Mouse (Mus musculus): ENCODE measurements around the gene Agap1.

Agap1 gene

GRCm38 (mm10) chr1:89781861-89782260 is 327.3 kb downstream of the Agap1 start:
- peak; percentile 39 for DNase-seq

DNA sequence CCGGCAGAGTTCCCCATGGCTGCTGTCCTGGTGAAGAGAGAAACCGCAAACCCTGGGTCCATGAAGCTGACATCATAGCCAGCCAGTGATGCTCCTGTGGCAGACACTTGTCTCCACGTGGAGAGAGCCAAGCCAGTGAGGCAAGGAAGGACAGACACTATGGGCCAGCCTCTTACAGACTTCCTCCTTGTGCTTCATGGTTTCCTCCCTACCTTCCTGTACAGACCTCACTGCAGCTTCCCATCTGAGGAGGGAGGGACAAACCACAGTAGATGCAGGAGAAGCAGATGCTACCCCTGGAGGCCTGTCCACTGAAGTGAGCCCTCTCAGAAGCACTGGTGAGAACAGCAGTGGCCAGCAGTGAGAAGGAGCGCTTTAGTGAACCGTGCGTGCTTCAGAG is 332.2 kb downstream of the Agap1 start:
- DNase-seq: no peak

- DNase-seq: no peak
Observed at GRCm38 (mm10) chr1:89798724-89799123, 344.1 kb downstream of the Agap1 start.

GRCm38 (mm10) chr1:89801506-89801905 is 346.9 kb downstream of the Agap1 start:
- DNase-seq: no peak

- no peak for DNase-seq
Observed at GRCm38 (mm10) chr1:89804981-89805380, 350.4 kb downstream of the Agap1 start.

GRCm38 (mm10) chr1:89812816-89813215 is 358.2 kb downstream of the Agap1 start:
- DNase-seq: no peak

GRCm38 (mm10) chr1:89816487-89817206 is 362.0 kb downstream of the Agap1 start:
- peak; percentile 39 for DNase-seq

- no peak for DNase-seq
Observed at GRCm38 (mm10) chr1:89821822-89822221, 367.2 kb downstream of the Agap1 start.

- DNase-seq: peak; percentile 78
Observed at GRCm38 (mm10) chr1:89822431-89822830, 367.8 kb downstream of the Agap1 start.

GRCm38 (mm10) chr1:89823036-89823435 is 368.4 kb downstream of the Agap1 start:
- DNase-seq: peak; percentile 17

- peak; percentile 17 for DNase-seq
Observed at GRCm38 (mm10) chr1:89827051-89827450, 372.4 kb downstream of the Agap1 start.

GRCm38 (mm10) chr1:89831095-89831494 is 376.5 kb downstream of the Agap1 start:
- no peak for DNase-seq

DNA sequence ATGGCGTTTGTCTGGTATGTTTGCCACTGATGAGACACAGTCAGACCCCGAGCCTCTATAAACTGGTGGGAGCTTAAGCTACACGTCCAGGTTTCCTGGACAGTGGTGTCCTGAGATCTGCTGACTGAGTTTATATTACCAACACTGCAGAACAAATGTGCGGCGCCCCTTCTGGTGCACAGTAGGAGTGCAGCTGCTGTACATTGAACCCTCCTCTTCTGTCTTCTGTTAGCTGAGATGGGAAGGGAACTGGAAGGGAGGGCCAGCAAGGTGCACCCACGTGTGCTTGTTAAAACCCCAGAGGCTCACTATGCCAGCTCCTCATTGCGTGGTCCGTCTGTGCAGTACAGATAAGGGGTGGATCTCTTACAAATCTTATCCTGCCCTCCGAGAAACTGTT is 389.5 kb downstream of the Agap1 start:
- DNase-seq: no peak

- DNase-seq: no peak
Observed at GRCm38 (mm10) chr1:89845487-89845886, 390.9 kb downstream of the Agap1 start.

DNA sequence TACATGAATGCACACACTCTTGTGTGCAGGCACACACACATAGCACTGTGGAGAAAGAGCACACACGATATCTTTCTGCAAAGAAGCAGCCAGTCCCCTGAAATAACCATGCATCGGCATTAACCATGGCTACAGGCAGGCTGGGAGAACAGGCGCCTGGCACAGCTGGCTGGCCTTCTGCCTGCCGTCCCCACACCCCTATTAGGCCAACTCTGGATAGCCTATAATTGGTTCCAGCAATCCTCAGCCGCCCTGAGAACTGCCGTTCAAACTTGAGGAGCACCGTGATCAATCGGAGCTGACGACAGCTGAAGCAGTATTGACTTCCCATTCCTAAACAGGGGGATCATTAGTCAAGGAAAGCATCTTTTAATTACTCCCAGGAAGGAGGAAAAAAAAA is 391.5 kb downstream of the Agap1 start:
- DNase-seq: no peak

GRCm38 (mm10) chr1:89848356-89849039 is 393.9 kb downstream of the Agap1 start:
- no peak for DNase-seq

GRCm38 (mm10) chr1:89849151-89849860 is 394.7 kb downstream of the Agap1 start:
- no peak for DNase-seq

DNA sequence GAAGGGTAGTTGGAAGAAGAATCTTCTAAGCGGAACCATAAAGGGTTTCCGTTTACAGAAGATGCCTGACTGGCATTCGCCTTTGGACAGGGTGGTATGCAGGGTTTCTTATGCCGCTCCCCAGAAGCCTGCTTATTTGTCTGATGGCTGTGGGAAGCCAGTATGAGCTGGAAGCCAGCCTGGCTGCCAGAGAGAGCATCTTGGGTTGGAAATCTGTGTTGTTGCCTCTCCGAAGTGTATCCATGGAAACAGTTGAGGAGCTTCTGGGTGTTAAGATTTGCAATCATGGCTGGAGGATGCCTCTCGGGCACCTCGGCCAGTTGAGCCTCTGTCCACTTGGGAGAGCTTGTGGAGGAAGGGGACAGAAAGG is 395.2 kb downstream of the Agap1 start:
- no peak for DNase-seq

- DNase-seq: peak; percentile 40
Observed at GRCm38 (mm10) chr1:89850681-89851414, 396.2 kb downstream of the Agap1 start.

DNA sequence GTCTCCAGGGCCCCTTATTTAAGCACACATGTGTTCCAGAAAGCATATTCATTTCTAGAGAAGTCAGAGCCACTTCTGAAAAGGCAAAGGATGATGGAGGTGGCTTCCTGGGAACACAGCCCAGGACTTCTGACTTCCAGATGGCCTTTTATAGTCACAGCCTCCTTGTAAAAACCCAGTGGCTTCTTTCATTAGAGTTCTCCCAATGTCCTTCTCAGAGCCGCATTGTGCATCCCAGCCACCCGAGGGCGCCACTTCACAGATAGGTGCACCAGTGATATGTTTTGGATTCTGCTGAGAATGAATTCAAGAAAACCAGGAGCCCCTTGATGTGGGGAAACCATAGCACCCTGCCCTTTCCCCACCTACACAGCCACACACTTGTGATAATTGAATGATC is 404.6 kb downstream of the Agap1 start:
- DNase-seq: peak; percentile 45

GRCm38 (mm10) chr1:89860017-89860730 is 405.6 kb downstream of the Agap1 start:
- peak; percentile 18 for DNase-seq

DNA sequence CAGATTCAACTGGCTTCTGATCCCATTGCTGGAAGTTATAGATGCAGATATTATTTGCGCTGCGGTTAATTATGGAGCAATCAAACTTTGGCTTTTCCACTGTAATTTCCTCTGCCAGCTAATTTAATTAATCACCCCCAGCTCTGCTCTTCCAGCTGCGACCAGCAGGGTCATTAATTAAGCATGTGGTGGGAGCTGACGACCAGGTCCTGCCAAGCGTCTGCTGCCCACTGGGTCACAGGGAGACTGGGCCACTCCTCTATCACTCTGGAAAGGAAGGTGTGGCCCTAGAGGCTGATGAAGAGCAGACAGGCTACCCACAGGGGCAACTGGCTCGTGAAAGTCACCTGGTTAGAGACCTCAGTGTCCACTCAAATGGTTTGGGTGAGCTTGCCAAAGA is 411.2 kb downstream of the Agap1 start:
- DNase-seq: no peak

DNA sequence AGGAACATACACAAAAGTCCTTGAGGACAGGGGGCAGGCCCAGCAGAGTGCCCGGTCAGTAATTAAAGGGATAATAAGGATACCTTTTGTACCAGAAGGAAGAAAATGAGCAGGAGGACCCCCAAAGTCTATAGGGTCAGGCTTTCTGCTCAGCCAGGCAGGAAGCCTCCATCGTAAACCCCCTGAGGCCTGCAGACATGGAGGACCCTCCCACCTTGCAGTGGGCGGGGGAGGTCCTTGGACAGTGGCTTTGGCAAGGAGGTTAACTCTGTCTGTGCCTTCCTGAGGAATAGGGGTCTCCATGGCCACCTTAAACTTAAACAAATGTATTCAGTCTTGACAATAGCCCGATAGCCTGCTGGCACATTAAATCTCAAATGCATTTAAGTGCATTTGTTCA is 413.2 kb downstream of the Agap1 start:
- no peak for DNase-seq
